Mouse (Mus musculus) right cerebral cortex, postnatal 25 days (tissue): ENCODE results near the gene Fgfr2.

Experiments used
- DNase-seq: peaks from one replicate; pipeline ENCODE4 v3.0.0; 2022

The Fgfr2 gene

GRCm38 (mm10) chr7:130890871-130891270, 2232.3 kb downstream of the Fgfr2 start:
- DNase-seq, result no peak

GRCm38 (mm10) chr7:130887946-130888345, 2235.2 kb downstream of the Fgfr2 start:
- peak; percentile 61 for DNase-seq

DNA sequence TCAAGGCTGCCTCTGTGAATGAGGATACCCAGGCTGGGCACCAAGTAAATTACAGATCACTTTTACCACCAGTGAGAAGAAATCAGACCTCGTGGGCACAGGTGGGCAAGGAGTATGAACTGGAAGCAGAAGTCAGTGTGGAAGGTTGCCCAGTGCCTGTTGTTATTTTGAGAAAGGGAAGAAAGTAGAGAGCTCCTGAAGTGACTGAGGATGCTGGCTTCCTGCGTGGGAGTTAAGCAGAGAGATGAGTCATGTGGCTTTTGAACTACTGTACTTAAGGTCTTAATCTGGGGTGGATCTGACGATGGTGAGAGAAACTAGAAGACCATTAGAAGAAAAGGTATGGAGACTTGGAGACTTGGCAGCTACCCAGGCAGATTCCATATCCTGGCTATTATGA, 2236.9 kb downstream of the Fgfr2 start:
- no peak for DNase-seq

- no peak for DNase-seq
Measured at GRCm38 (mm10) chr7:130884161-130884560, 2239.0 kb downstream of the Fgfr2 start.

DNA sequence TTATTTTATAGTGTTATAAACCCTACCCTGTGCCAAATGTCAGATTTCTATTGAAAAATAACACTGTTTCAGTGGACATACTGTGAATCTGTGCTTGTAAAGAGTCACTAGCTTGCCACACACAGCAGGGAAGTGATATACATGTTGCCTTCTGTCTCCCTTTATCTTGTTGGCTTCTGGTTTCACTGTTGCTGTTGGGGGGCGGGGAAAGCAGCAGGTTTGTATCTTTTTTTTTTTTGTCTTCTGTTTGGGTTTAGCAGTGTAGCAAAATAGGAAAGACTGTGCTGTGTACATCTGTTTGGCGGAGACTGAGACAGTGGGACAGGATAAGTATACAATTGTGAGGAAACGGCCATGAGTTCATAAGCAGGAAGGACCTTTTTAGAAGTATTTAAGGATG, 2255.9 kb downstream of the Fgfr2 start:
- DNase-seq, result no peak

DNA sequence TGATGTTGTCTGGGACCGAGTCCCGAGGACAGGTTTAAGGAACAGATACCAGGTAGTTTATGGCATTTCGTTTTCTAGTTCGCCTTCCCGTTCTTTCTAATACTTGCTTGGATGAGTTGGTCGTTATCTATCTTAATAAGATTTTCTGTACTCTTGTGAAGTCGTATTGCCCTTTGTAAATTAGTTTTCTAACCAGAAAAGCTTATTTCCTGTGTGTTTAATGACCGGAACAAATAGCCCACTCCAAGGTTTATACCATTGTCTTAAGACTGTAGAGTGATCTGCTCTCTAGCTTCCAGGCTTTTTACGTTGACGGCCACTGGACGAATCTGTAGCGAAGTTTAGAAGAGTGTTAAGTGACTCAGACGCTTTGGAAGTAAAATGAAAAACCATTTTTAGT, 2256.5 kb downstream of the Fgfr2 start:
- DNase-seq, result no peak

DNA sequence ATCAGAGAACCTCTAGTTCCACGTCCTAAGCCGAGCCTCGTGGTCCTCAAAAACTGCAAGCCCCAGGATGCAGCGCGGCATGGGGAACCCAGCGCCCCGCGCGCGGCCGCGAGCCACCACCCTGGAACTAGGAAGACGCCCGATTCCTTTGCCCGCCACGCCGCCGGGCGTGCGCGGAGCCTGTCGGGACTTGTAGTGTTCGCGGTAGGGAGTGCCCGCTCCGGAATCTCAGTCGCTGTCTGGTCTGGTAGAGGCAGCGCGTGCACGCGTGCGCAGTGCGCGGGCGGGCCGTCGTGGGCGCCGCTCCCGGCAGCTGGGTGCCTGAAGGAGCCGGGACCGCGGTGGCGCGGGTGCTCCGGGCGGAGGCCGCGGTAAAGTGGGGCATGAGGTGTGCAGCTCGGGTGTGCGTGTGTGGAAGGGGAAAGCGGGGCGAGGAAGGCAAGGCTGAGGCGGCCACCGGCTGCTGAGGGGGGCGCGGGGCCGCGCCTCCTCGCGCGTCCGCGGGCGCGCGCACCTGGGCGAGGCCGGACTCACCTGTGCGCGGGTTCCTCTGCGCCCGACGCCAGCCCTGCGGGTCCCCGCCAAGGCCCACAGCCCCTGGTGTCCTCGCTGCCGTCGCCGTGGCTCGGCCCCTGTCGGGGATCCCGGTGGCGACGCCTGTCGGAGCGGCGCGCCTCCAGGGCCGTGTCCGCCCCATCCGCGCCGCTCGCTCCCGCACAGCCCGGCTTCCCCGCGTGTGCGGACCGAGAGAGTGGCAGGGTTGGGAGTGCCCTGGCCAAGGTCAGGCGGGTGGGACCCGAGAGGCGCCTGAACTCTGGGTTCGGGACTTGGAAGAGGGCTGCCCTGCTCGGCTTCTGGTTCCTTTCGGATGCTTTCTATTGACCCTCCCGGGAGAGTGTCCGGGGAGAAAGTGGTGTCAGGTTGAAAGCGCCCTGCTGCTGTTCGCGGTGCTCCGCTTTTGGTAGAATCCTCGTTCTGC, 2257.2 kb downstream of the Fgfr2 start, which contains the start of gene Plekha1:
Plekha1 (plus strand) TSS at position 144 of the 979 bp plus-strand sequence.
- peak; percentile 100 for DNase-seq

GRCm38 (mm10) chr7:130864711-130865110, 2258.4 kb downstream of the Fgfr2 start:
- DNase-seq, result no peak

- DNase-seq, result no peak
Measured at GRCm38 (mm10) chr7:130862501-130862900, 2260.6 kb downstream of the Fgfr2 start.

DNA sequence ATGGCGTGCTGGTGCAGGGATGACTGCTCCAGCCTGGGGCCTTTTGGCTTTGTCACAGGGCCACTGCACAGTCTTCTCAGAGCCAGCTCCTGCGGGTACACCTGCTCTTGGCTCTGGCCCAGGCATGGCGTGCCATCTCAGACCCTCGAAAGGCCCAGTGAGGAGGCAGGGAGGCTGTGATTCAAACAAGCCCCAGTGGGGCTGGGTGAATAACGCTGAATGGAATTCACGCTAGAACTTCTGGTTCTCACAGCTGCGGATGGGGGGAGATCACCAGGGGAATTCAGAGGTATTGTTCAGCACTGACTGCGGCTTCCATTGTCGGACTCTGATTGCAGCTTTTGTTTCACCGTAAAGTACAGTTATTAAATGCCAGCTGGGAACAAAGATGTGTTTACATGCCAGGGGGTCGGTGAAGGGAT, 2262.4 kb downstream of the Fgfr2 start:
- DNase-seq, result no peak

DNA sequence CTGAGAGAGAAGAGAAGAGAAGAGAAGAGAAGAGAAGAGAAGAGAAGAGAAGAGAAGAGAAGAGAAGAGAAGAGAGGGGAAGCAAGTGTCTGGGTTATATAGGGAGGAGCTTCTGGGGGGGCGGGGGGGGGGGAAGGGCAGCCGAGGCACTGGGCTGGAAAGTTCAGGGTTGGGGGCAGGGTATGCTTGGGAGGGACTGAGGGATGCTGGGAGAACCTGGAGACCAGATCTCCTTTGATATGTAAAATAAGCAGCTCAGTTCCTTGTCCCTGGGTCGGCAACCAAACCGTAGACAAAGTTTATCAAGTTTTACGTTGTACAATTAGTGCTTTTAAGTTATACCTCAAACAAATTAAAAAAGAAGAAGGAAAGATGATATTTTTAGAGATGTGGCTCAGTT, 2263.2 kb downstream of the Fgfr2 start:
- DNase-seq, result no peak

DNA sequence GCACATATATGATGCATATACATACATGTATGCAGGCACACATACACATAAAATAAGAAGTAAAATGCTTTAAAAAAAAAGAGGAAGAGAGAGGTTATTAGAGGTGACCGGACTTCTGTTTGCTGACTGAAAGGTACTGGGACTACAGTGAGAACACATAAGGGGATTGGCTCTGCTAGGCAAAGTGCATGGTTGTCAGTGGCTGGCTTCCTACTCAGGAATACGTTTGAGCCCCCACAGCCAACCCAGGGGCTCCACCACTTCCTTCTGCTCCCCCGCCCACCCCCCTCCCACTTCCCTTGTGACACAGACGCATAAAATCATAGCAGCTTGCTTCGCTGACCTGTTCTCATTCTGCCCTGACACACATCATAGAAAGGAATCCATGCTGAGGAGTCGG, 2265.2 kb downstream of the Fgfr2 start:
- no peak for DNase-seq

- DNase-seq, result no peak
Measured at GRCm38 (mm10) chr7:130855681-130856080, 2267.5 kb downstream of the Fgfr2 start.

DNA sequence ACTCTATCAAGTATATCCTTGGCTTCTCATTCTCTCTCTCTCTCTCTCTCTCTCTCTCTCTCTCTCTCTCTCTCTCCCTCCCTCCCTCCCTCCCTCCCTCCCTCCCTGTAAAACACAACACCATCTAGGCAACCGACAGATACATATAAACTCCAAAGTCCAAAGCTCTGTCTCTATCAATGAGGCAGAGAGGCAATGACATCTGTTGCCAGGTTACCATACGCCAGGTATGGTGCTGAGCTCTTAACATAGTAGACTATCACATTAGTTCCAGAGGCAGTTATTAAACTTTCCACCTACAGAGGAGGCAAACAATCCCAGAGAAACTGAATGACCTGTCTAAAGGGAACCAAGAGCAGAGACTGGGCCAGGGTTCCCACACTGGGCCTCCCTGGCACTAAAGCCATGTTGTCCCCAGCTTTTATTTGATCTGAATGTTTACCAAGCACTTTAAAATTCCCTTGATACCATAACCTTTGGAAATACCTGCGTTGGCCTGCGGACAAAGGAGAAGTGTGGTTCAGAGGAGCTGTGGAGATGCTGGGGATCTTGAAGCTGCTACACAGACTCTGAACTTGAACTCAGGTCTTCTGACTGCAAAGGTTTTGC, 2268.4 kb downstream of the Fgfr2 start:
- no peak for DNase-seq

- no peak for DNase-seq
Measured at GRCm38 (mm10) chr7:130847164-130847718, 2275.9 kb downstream of the Fgfr2 start.

DNA sequence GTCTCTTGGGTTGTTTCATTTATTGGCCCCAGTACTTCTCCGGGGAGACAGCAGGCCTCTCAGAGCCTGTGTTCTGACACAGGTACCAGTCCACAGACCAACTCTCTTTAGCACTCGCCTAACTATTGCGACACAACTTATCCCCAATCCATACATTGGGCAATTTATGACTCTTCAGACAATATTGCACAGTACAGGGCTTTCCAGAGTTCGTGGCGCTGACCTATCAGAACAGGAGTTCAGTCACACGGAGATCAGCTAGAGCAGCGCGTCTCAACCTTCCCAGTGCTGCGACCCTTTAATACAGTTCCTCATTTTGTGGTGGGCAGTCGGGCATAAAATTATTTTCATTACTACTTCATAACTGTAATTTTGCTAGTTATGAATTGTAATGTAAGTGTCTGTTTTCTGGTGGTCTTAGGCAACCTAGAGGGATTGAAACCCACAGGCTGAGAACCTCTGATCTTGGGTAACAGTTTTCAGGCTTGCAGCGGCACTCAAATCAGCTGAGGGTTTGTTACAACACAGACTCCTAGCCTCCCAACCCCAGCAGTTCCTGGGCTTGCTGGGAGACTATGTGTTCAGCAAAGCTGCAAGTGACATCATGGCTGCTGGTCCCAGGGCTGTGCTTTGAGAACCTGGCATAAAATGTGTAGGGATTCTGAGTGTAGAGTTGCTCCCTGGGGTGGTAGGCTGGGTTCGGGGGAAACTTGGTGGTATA, 2283.6 kb downstream of the Fgfr2 start:
- no peak for DNase-seq

DNA sequence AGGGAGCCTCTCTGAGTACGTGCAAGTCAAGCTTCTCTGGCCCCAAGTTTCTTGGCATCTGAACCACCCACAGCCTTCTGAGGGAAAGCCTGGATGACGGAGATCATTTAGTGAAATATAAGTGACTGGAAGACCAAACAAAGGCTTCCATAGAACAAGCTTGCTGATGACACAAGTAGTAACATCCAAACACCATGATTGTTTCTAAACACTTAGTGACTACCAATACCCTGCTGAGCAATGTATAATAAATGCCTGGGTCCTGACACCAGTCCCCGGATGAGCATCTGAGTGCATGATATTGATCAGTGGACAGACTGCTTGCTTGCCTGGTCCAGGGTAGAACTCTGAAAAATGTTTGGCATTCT, 2284.5 kb downstream of the Fgfr2 start:
- no peak for DNase-seq

DNA sequence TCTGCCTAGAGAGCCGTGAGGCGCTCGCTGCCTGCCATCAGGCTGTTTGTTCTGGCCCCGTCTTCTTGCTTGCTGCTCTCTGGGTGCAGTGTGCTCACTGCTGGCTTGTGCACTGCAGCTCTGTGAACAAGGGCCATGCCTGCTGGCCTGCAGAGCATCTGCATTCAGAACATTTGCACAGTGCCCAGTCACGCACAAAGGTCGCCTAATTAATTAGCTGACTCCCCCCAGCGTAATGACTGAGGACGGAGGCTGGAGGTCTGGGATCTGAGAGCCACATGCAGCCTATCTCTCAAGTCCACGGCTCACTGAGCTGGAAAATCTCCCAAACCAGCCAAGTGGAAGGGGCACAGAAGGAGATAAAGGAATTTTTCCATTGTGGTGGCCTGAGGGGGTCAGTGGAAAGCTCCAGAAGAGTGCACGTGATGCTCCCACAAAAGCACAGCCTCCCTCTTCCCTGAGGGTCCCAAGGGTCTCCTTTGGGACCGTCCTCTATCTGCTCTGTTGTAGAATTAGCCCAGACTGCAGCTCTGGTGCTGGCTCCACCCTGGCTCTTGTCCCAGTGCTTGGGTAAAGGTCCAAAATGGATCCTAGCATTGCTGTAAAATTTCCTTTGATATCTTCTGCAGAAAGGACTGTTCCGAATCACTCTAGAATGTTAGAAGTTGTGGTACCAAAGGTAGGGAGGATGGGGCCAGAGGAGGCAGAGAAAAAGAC, 2285.1 kb downstream of the Fgfr2 start:
- no peak for DNase-seq

GRCm38 (mm10) chr7:130836066-130836465, 2287.1 kb downstream of the Fgfr2 start:
- no peak for DNase-seq

DNA sequence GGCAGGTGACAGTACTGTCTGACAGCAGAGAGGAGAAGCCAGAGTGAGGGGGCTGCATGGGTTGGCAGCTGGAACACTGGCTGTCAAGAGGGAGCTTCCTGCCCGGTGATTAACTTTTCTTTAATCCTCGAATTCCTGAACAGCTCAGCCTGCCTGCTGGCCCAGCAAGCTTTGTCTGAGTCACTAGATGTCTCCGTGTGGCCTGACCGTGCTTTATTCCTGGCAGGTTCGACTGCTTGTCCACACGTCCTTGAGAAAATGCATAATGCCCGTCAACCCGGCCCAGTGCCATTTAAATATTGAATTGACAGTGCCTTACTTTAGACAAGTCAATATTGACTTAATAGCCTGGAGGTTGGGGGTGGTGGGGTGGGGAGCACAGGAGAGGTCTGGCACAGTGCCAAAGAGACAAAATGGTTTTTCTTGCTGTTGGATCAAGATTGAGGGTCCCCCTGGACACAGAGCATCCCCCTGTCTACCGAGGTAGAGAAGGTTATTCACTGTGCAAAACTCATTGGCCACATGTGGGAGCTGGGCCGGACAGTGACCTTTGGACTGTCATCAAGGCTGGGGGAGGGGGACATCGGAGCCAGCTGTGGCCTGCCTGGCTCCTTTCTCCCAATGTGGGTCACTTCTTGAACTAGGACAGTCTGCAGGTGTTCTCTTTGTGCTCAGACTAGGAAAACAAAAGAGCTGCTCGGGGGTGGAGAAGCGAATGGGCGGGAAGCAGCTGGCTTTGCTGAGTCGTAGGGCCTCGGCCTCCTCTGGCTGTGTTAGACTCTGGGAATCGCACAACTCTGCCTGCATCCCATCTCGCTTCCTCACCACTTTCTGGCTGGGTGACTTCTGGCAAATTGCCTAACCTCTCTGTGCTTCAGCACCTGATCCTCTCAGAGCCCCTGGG, 2287.9 kb downstream of the Fgfr2 start:
- DNase-seq, result no peak

GRCm38 (mm10) chr7:130834299-130834698, 2288.9 kb downstream of the Fgfr2 start:
- DNase-seq, result no peak
